Mouse (Mus musculus) brown adipose tissue, adult 24 weeks (tissue): ENCODE results near the gene Lypd6. TPM values are rescaled to one million over a fixed set of nuclear protein-coding genes. Genes with fewer than 3 reads are reported as not detected.

ENCODE experiments used
- H3K27ac ChIP-seq: fragments of 200-500 bp; replicated peaks from 2 replicates; pipeline ENCODE4 v1.5.1; 2012; ENCODE audit warnings: low read depth, mild to moderate bottlenecking, low read length
- H3K4me1 ChIP-seq: fragments of 200-500 bp; 2 replicates; pipeline ENCODE4 v1.6.1; 2012; ENCODE audit warnings: low read length, mixed read lengths; ENCODE audit not compliant: control insufficient read depth, insufficient read depth, insufficient read length
- H3K4me3 ChIP-seq: fragments of 200-500 bp; 2 replicates; pipeline ENCODE4 v1.5.1; 2012; ENCODE audit warnings: low read depth, mild to moderate bottlenecking, low read length, moderate library complexity; ENCODE audit not compliant: insufficient read depth
- polyA plus RNA-seq: library from polyadenylated mRNA; stranded (reverse); fragments of >200 nt; gene quantifications from 2 replicates; pipeline ENCODE4 v1.2.4, GENCODE M21; 2012; ENCODE audit not compliant: missing spikeins, insufficient read depth, insufficient read length

Gene Lypd6
- polyA plus RNA-seq, 1 experiment: not detected

GRCm38 (mm10) chr2:50175709-50176108 lies 109.5 kb downstream of the Lypd6 start:
- no peak overlapping the region for H3K4me3 ChIP-seq
- no peaks in the 10 kb centered on the region for H3K4me1 ChIP-seq
- no peak overlapping the region for H3K27ac ChIP-seq

GRCm38 (mm10) chr2:50179164-50179563 lies 112.9 kb downstream of the Lypd6 start:
- H3K4me1 ChIP-seq: no peaks in the 10 kb centered on the region
- no peak overlapping the region for H3K27ac ChIP-seq
- no peak overlapping the region for H3K4me3 ChIP-seq

- Histone ChIP-seq H3K27ac (no peak overlapping the region), H3K4me1 (no peaks in the 10 kb centered on the region), H3K4me3 (no peak overlapping the region)
These were observed 114.2 kb downstream of the Lypd6 start for GRCm38 (mm10) chr2:50180423-50180822.

- no peaks in the 10 kb centered on the region for H3K4me1 ChIP-seq
- H3K4me3 ChIP-seq: no peak overlapping the region
- H3K27ac ChIP-seq: no peak overlapping the region
These were observed 115.1 kb downstream of the Lypd6 start for GRCm38 (mm10) chr2:50181332-50181731.

GRCm38 (mm10) chr2:50186711-50187405 lies 120.6 kb downstream of the Lypd6 start:
- H3K27ac ChIP-seq: no peak overlapping the region
- no peaks in the 10 kb centered on the region for H3K4me1 ChIP-seq
- H3K4me3 ChIP-seq: no peak overlapping the region

- no peak overlapping the region for H3K27ac ChIP-seq
- H3K4me1 ChIP-seq: no peaks in the 10 kb centered on the region
- no peak overlapping the region for H3K4me3 ChIP-seq
These were observed 122.6 kb downstream of the Lypd6 start for GRCm38 (mm10) chr2:50188856-50189255.

GRCm38 (mm10) chr2:50196681-50197080 lies 130.5 kb downstream of the Lypd6 start:
- H3K4me1 ChIP-seq: no peaks in the 10 kb centered on the region
- no peak overlapping the region for H3K4me3 ChIP-seq
- no peak overlapping the region for H3K27ac ChIP-seq

GRCm38 (mm10) chr2:50197801-50198200 lies 131.6 kb downstream of the Lypd6 start:
- H3K4me1 ChIP-seq: no peaks in the 10 kb centered on the region
- H3K27ac ChIP-seq: no peak overlapping the region
- no peak overlapping the region for H3K4me3 ChIP-seq

- no peak overlapping the region for H3K4me3 ChIP-seq
- no peak overlapping the region for H3K27ac ChIP-seq
These were observed 134.3 kb downstream of the Lypd6 start for GRCm38 (mm10) chr2:50200541-50200940.

GRCm38 (mm10) chr2:50220574-50220973 lies 154.3 kb downstream of the Lypd6 start:
- Histone ChIP-seq H3K4me3 (no peak overlapping the region), H3K4me1 (no peaks in the 10 kb centered on the region), H3K27ac (no peak overlapping the region)

More at GRCm38 (mm10) chr2:50200541-50200940, 134.3 kb downstream of the Lypd6 start:
- no peaks in the 10 kb centered on the region for H3K4me1 ChIP-seq

- no peak overlapping the region for H3K27ac ChIP-seq
- no peak overlapping the region for H3K4me3 ChIP-seq
- no peaks in the 10 kb centered on the region for H3K4me1 ChIP-seq
These were observed 158.8 kb downstream of the Lypd6 start for GRCm38 (mm10) chr2:50225019-50225418.

GRCm38 (mm10) chr2:50233491-50233890 lies 167.3 kb downstream of the Lypd6 start:
- Histone ChIP-seq H3K27ac (no peak overlapping the region), H3K4me3 (no peak overlapping the region), H3K4me1 (no peaks in the 10 kb centered on the region)

Other genes starting within 250 kb of the Lypd6 start
- 129 and 131 TPM in 2 replicates for gene Mmadhc, start 230.4 kb downstream of the Lypd6 start, polyA plus RNA-seq